In genomic region chr5:8227073-8227472, GRCm38 (mm10) we compare ENCODE assay signal across 12 mouse cellular contexts.
"Had no signal": no experiment of that assay in that cellular context is flagged by ENCODE, and none has a peak within 500 bp of the region (broad histone marks: within the 10 kb centered on the region; RNA-seq: fewer than 3 reads in every experiment).

No protein-coding gene starts in this region.

- DNase-seq: gastrocnemius, postnatal 10 days; gastrocnemius, postnatal 25 days; heart, adult 18-20 months; heart, postnatal 10 days; heart, postnatal 4 days; kidney, adult 18-20 months; kidney, adult 8-10 months; kidney, postnatal 10 days; kidney, postnatal 25 days; kidney, postnatal 4 days; liver; liver, embryonic 13.5 days had no signal
